32 mouse cellular contexts compared by ENCODE assay signal in genomic region chr5:142681911-142682310, GRCm38 (mm10). TPM values are rescaled to one million over a fixed set of nuclear protein-coding genes. Genes with fewer than 3 reads are reported as not detected.
DNase-seq lines count a peak whose midpoint lies in the region; ATAC-seq lines count a peak whose summit lies in the region.
"Had no signal": no experiment of that assay in that cellular context is flagged by ENCODE, and none has a peak within 500 bp of the region (broad histone marks: within the 10 kb centered on the region; RNA-seq: fewer than 3 reads in every experiment).

No protein-coding gene starts in this region.

- H3K9ac ChIP-seq in forebrain, embryonic 11.5 days (ENCODE audit: low read length): no peak overlapping the region
- H3K9ac ChIP-seq: heart, embryonic 15.5 days; hindbrain, embryonic 12.5 days; intestine, embryonic 15.5 days; limb, embryonic 12.5 days; liver, embryonic 15.5 days; lung, embryonic 14.5 days; neural tube, embryonic 12.5 days had no signal

- no peak overlapping the region for H3K27ac ChIP-seq in heart, embryonic 10.5 days
- H3K27ac ChIP-seq in forebrain, embryonic 11.5 days (ENCODE audit: low read depth, low read length): no peak overlapping the region
- H3K27ac ChIP-seq: heart, embryonic 15.5 days; hindbrain, embryonic 12.5 days; hindbrain, postnatal 0 days; intestine, embryonic 15.5 days; kidney, postnatal 0 days; left cerebral cortex, adult 2 months; limb, embryonic 12.5 days; liver, embryonic 15.5 days; neural tube, embryonic 12.5 days had no signal

- no peaks in the 10 kb centered on the region; the same call in 1 of the 2 replicates for H3K4me1 ChIP-seq in heart, embryonic 10.5 days
- H3K4me1 ChIP-seq in forebrain, embryonic 11.5 days (replicated peaks; ENCODE audit: control insufficient read depth, insufficient read depth, low read length): no peaks in the 10 kb centered on the region
- H3K4me1 ChIP-seq: heart, embryonic 15.5 days; hindbrain, embryonic 12.5 days; intestine, embryonic 15.5 days; limb, embryonic 12.5 days; neural tube, embryonic 12.5 days had no signal

- peak; percentile 75 to 87 for DNase-seq in adrenal gland, adult (ENCODE audit: inconsistent age in 2 of 2, low spot score in 1 of 2)
- DNase-seq in adrenal gland, postnatal 4 days (ENCODE audit: low spot score in 2 of 2): no peak
- DNase-seq in ovary, adult 18-20 months (ENCODE audit: low spot score): peak; percentile 28
- DNase-seq in ovary, postnatal 10 days (ENCODE audit: low spot score): no peak
- DNase-seq in adrenal gland, postnatal 10 days: peak; percentile 69
- no peak for DNase-seq in heart, embryonic 10.5 days (ENCODE audit: low spot score)
- no peak for DNase-seq in forebrain, embryonic 11.5 days (ENCODE audit: low spot score)
- DNase-seq in left cerebral cortex, adult 11 months (ENCODE audit: low spot score): no peak
- DNase-seq: cerebellum, adult 11 months; cerebellum, adult 9-10 months; cerebellum, postnatal 36 days; kidney, adult 8-10 months; layer of hippocampus, adult 9-11 months; lung, embryonic 14.5 days; right cerebral cortex, postnatal 14 days; thymus, postnatal 14 days had no signal

- no peaks in the 10 kb centered on the region for H3K9me3 ChIP-seq in heart, embryonic 10.5 days
- no peaks in the 10 kb centered on the region for H3K9me3 ChIP-seq in forebrain, embryonic 11.5 days (ENCODE audit: control insufficient read depth, low read length)
- H3K9me3 ChIP-seq: intestine, embryonic 15.5 days; liver, embryonic 15.5 days had no signal

- no peak for ATAC-seq in forebrain, embryonic 11.5 days (replicated peaks; ENCODE audit: low FRiP score)
- ATAC-seq: forebrain, embryonic 14.5 days; hindbrain, postnatal 0 days; intestine, embryonic 15.5 days had no signal

- H3K27me3 ChIP-seq in heart, embryonic 10.5 days (ENCODE audit: insufficient read depth, poor library complexity, severe bottlenecking): no peaks in the 10 kb centered on the region
- H3K27me3 ChIP-seq in forebrain, embryonic 11.5 days (ENCODE audit: control insufficient read depth, insufficient read depth, low read length): no peaks in the 10 kb centered on the region
- H3K27me3 ChIP-seq: heart, embryonic 15.5 days; hindbrain, embryonic 12.5 days; intestine, embryonic 15.5 days; limb, embryonic 12.5 days; liver, embryonic 15.5 days; neural tube, embryonic 12.5 days had no signal

- no peaks in the 10 kb centered on the region for H3K36me3 ChIP-seq in heart, embryonic 10.5 days
- no peaks in the 10 kb centered on the region for H3K36me3 ChIP-seq in forebrain, embryonic 11.5 days (ENCODE audit: control insufficient read depth, insufficient read depth, low read length)
- H3K36me3 ChIP-seq: G1E; heart, embryonic 15.5 days; hindbrain, embryonic 12.5 days; intestine, embryonic 15.5 days; limb, embryonic 12.5 days; liver, embryonic 15.5 days; neural tube, embryonic 12.5 days had no signal

- WGBS in heart, embryonic 10.5 days: 88% methylated on average over 3 of the region's 3 CpGs
- 81% methylated on average over 3 of the region's 3 CpGs for WGBS in forebrain, embryonic 11.5 days

- no peak overlapping the region for H3K4me2 ChIP-seq in forebrain, embryonic 11.5 days (ENCODE audit: low read depth, low read length, severe bottlenecking)
- H3K4me2 ChIP-seq: heart, embryonic 15.5 days; hindbrain, embryonic 12.5 days; intestine, embryonic 15.5 days; limb, embryonic 12.5 days; liver, embryonic 15.5 days; lung, embryonic 14.5 days; midbrain, embryonic 11.5 days; neural tube, embryonic 12.5 days had no signal

- no peak overlapping the region for H3K4me3 ChIP-seq in heart, embryonic 10.5 days
- H3K4me3 ChIP-seq in forebrain, embryonic 11.5 days (ENCODE audit: low read depth, low read length): no peak overlapping the region
- H3K4me3 ChIP-seq: heart, embryonic 15.5 days; hindbrain, embryonic 12.5 days; intestine, embryonic 15.5 days; left cerebral cortex, adult 2 months; limb, embryonic 12.5 days; liver, embryonic 15.5 days; myocyte; neural tube, embryonic 12.5 days had no signal

RNA-seq across cellular contexts. Expression of gene Slc29a4, which starts 10.4 kb away (rescaled TPM):
- total RNA-seq in adrenal gland, postnatal 4 days (2021): 10 to 100 TPM; 28.9 to 30.7 TPM
- total RNA-seq in adrenal gland, postnatal 10 days (2021): 10 to 100 TPM; 17.2 to 24.0 TPM
- 2.6 and 4.6 TPM in 2 replicates for polyA plus RNA-seq in heart, embryonic 10.5 days (2016; fragmentation: Nextera tagmentation; extraction: Ambion mirVana)
- 31.3 and 35.6 TPM in 2 replicates for polyA plus RNA-seq in forebrain, embryonic 11.5 days (2014; fragmentation: Nextera tagmentation; extraction: Ambion mirVana)
- total RNA-seq: granulocyte monocyte progenitor cell, adult 5-6 weeks; liver, adult 2 months; megakaryocyte, adult 5-6 weeks had no signal
- polyA plus RNA-seq: G1E, myocyte had no signal

RNA-seq across cellular contexts. Expression of gene Wipi2, which starts 54.4 kb away (rescaled TPM):
- 10 to 100 TPM; 88.7 to 93.0 TPM for total RNA-seq in adrenal gland, postnatal 4 days (2021)
- 100 to 1,000 TPM in 1 of 2 experiments, 10 to 100 TPM in 1; 93.6 to 102 TPM for total RNA-seq in adrenal gland, postnatal 10 days (2021)
- 37.7 and 47.6 TPM in 2 replicates for polyA plus RNA-seq in heart, embryonic 10.5 days (2016; fragmentation: Nextera tagmentation; extraction: Ambion mirVana)
- polyA plus RNA-seq in forebrain, embryonic 11.5 days (2014; fragmentation: Nextera tagmentation; extraction: Ambion mirVana): 61.2 and 62.0 TPM in 2 replicates

Comparison
In these comparisons a context has a peak if more than half of its experiments do, and no peak if none do; other contexts are left out.
1. DNase-seq: peak in adrenal gland, adult (2 of 2), ovary, adult 18-20 months (single experiment) and adrenal gland, postnatal 10 days (single experiment); none in adrenal gland, postnatal 4 days (0 of 2), ovary, postnatal 10 days (single experiment), heart, embryonic 10.5 days (single experiment), forebrain, embryonic 11.5 days (single experiment) and left cerebral cortex, adult 11 months (single experiment).